Mouse (Mus musculus) small intestine, adult 10 weeks (tissue): Measurements from ENCODE around the gene D430042O09Rik. TPM values are rescaled to one million over a fixed set of nuclear protein-coding genes. Genes with fewer than 3 reads are reported as not detected.

Source experiments
- polyA plus RNA-seq: library from polyadenylated mRNA; stranded (reverse); fragments of 350-450 nt; fragmentation: Illumina TruSeq; extraction: RNeasy Lipid Tissue Mini Kit (QIAGEN cat#74804); gene quantifications from one replicate; pipeline ENCODE4 v1.2.3, GENCODE M21; 2014; ENCODE audit warnings: low replicate concordance

The D430042O09Rik gene
- 11.2 TPM for polyA plus RNA-seq

GRCm38 (mm10) chr7:125707593-125708022 lies at the start of gene D430042O09Rik, which contains the start of gene Gtf3c1:
Gene D430042O09Rik, plus strand, starts transcription at chr7:125707888.
Gene Gtf3c1, minus strand, starts transcription at chr7:125707780.

Other genes starting within 250 kb of the D430042O09Rik start
- gene Nsmce1, start 216.3 kb upstream of the D430042O09Rik start, polyA plus RNA-seq, result 29.4 TPM
- 2.9 TPM for gene Il4ra, start 155.8 kb upstream of the D430042O09Rik start, polyA plus RNA-seq
- 1.6 TPM for gene Il21r, start 104.5 kb upstream of the D430042O09Rik start, polyA plus RNA-seq
- gene Gtf3c1, start 108 bp upstream of the D430042O09Rik start, polyA plus RNA-seq, result 2.3 TPM